Comparison of ENCODE assay signal across 8 mouse cellular contexts in the genomic region with DNA sequence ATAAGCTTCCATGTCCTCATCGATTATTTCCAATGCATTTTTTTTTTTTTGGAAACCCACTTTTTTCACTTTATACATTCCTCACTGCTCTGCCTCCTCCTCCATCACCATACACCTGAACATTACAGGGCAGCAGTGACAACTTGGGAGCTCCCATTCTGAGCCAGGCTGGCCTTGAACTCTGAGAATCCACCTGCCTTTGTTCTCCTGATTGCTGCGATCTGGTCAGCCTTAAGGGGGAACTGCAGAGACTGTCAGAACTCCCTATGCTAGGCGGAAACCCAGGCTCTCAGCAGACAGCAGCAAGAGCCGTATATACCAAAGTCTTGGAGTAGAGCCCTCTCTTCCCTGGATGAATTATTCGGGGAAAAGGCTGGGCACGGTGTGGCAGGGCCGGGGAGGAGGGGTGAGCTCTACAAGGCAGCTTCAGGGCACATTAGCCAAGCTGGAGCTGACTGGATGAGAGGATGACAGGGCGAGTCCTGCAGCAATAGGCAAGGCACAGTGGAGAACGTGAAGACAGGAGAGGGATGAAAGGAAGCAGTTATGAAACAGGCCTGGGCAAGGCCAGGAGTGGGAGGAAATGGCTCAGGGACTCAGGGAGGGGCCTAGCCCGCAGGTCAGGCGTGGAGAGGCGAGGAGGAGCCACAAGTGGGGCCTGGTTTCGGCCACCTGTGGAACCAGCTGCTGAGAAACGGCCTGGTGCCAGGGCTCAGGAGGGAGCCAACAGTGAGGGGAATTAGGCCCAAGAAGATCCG.
DNase-seq lines count a peak whose midpoint lies in the region; ATAC-seq and TF ChIP-seq lines count a peak whose summit lies in the region.

No protein-coding gene starts in this region.

- TF ChIP-seq POLR2A in lung, adult 2 months (IDR thresholded peaks at IDR 0.05; ENCODE audit: borderline replicate concordance, extremely low read depth, low read depth, low read length), result peak; percentile 45; the same call in 1 of the 2 replicates

- H3K9me3 ChIP-seq in forebrain, embryonic 15.5 days, result no peaks in the 10 kb centered on the region
- no peaks in the 10 kb centered on the region for H3K9me3 ChIP-seq in hindbrain, embryonic 16.5 days (ENCODE audit: control insufficient read depth, low read length)

- TF ChIP-seq CTCF in lung, adult 2 months (IDR thresholded peaks at IDR 0.05; ENCODE audit: insufficient read depth, low read length), result no peak

- 0 out of 2 replicates have a peak, but pooled peaks have one; percentile 9 for ATAC-seq in forebrain, embryonic 15.5 days (replicated peaks)
- ATAC-seq in hindbrain, embryonic 16.5 days, result peak; percentile 59; the same call in 1 of the 2 replicates

- WGBS in forebrain, embryonic 15.5 days, result 54% methylated on average over 15 of the region's 15 CpGs
- 57% methylated on average over 15 of the region's 15 CpGs for WGBS in hindbrain, embryonic 16.5 days
- WGBS in lung, adult 2 months, result 23% methylated on average over 15 of the region's 15 CpGs

- H3K27me3 ChIP-seq in forebrain, embryonic 15.5 days, result no peaks in the 10 kb centered on the region
- H3K27me3 ChIP-seq in hindbrain, embryonic 16.5 days (replicated peaks; ENCODE audit: control insufficient read depth, insufficient read depth, low read length), result no peaks in the 10 kb centered on the region

- no peak overlapping the region for H3K4me2 ChIP-seq in forebrain, embryonic 15.5 days (replicated peaks)
- no peak overlapping the region for H3K4me2 ChIP-seq in hindbrain, embryonic 16.5 days (ENCODE audit: low read length)

- DNase-seq in A20 (ENCODE audit: low read depth, low spot score) (peak; percentile 93), MN1 (ENCODE audit: low spot score) (peak; percentile 18)
- DNase-seq in lung, adult 2 months, result peak; percentile 66
- peak; percentile 49 to 70 for DNase-seq in spleen, postnatal 4 days (ENCODE audit: low spot score in 2 of 2)
- DNase-seq in cerebellum, postnatal 25 days, result no peak
- no peak for DNase-seq in right cerebral cortex, postnatal 10 days (ENCODE audit: low spot score in 2 of 2)

- peaks cover 12% of the 10 kb centered on the region for H3K4me1 ChIP-seq in forebrain, embryonic 15.5 days
- H3K4me1 ChIP-seq in hindbrain, embryonic 16.5 days (ENCODE audit: control insufficient read depth, insufficient read depth, low read depth, low read length), result peaks cover 6% of the 10 kb centered on the region
- peaks cover 30% of the 10 kb centered on the region for H3K4me1 ChIP-seq in lung, adult 2 months (ENCODE audit: control insufficient read depth, insufficient read depth, low read length)

- no peaks in the 10 kb centered on the region for H3K36me3 ChIP-seq in forebrain, embryonic 15.5 days
- no peaks in the 10 kb centered on the region for H3K36me3 ChIP-seq in hindbrain, embryonic 16.5 days (ENCODE audit: control insufficient read depth, insufficient read depth, low read length)

- H3K9ac ChIP-seq in forebrain, embryonic 15.5 days (replicated peaks), result no peak overlapping the region
- H3K9ac ChIP-seq in hindbrain, embryonic 16.5 days (ENCODE audit: low read depth, low read length), result no peak overlapping the region

- H3K27ac ChIP-seq in forebrain, embryonic 15.5 days (replicated peaks), result no peak overlapping the region
- H3K27ac ChIP-seq in hindbrain, embryonic 16.5 days (ENCODE audit: low read depth, low read length), result no peak overlapping the region

- H3K4me3 ChIP-seq in forebrain, embryonic 15.5 days, result no peak overlapping the region
- H3K4me3 ChIP-seq in hindbrain, embryonic 16.5 days (ENCODE audit: low read length), result no peak overlapping the region
- H3K4me3 ChIP-seq in lung, adult 2 months (replicated peaks; ENCODE audit: extremely low read depth, low read depth, low read length), result no peak overlapping the region

Comparison
In these comparisons a context has a peak if more than half of its experiments do, and no peak if none do; other contexts are left out.
1. DNase-seq: peak in A20 (single experiment), MN1 (single experiment), lung, adult 2 months (single experiment) and spleen, postnatal 4 days (2 of 2); none in cerebellum, postnatal 25 days (0 of 2) and right cerebral cortex, postnatal 10 days (0 of 2).